Mouse (Mus musculus) embryonic fibroblast, embryonic 13.5 days (primary cell): ENCODE data around the gene Lalba.

ENCODE experiments used
- CTCF ChIP-seq: IDR thresholded peaks from 2 replicates; pipeline ENCODE4 v1.5.1; 2011; ENCODE audit warnings: mild to moderate bottlenecking, control low read depth, low read length, moderate library complexity, borderline replicate concordance; ENCODE audit not compliant: insufficient read depth
- POLR2A ChIP-seq: IDR thresholded peaks from 2 replicates; pipeline ENCODE4 v1.6.1; 2011; ENCODE audit warnings: low read depth, mild to moderate bottlenecking, control low read depth, low read length, moderate library complexity

GRCm38 (mm10) chr15:98507321-98507720 lies 24.8 kb upstream of the Lalba start:
- no peak for TF ChIP-seq CTCF
- no peak for TF ChIP-seq POLR2A
